Mouse (Mus musculus): ENCODE measurements around the gene Unc5c. TPM values are rescaled to one million over a fixed set of nuclear protein-coding genes. Genes with fewer than 3 reads are reported as not detected.

Unc5c gene
- total RNA-seq, 2 experiments from 2014 or later = 0.08 to 0.22 TPM

GRCm38 (mm10) chr3:141660065-141661062, 195.3 kb downstream of the Unc5c start:
- intact Hi-C loops (cut with DNase I; ENCODE audit: low total_unique reads) = no loop called here
- no peak for DNase-seq

GRCm38 (mm10) chr3:141689113-141689512, 224.1 kb downstream of the Unc5c start:
- intact Hi-C loops (cut with DNase I; ENCODE audit: low total_unique reads) = no loop called here
- DNase-seq = no peak

GRCm38 (mm10) chr3:141690676-141691075, 225.7 kb downstream of the Unc5c start:
- DNase-seq = no peak
- intact Hi-C loops (cut with DNase I; ENCODE audit: low total_unique reads) = no loop called here

- no peak for DNase-seq
- intact Hi-C loops (cut with DNase I; ENCODE audit: low total_unique reads) = no loop called here
Measured at GRCm38 (mm10) chr3:141691418-141691817, 226.4 kb downstream of the Unc5c start.

- no peak for DNase-seq
- intact Hi-C loops (cut with DNase I; ENCODE audit: low total_unique reads) = no loop called here
Measured at GRCm38 (mm10) chr3:141691846-141692245, 226.8 kb downstream of the Unc5c start.

- intact Hi-C loops (cut with DNase I; ENCODE audit: low total_unique reads) = no loop called here
- no peak for DNase-seq
Measured at GRCm38 (mm10) chr3:141699177-141699576, 234.2 kb downstream of the Unc5c start.

- DNase-seq = no peak
- intact Hi-C loops (cut with DNase I; ENCODE audit: low total_unique reads) = no loop called here
Measured at GRCm38 (mm10) chr3:141701381-141701909, 236.4 kb downstream of the Unc5c start.

- intact Hi-C loops (cut with DNase I; ENCODE audit: low total_unique reads) = no loop called here
- no peak for DNase-seq
Measured at GRCm38 (mm10) chr3:141711601-141712000, 246.6 kb downstream of the Unc5c start.

- intact Hi-C loops (cut with DNase I; ENCODE audit: low total_unique reads) = no loop called here
- no peak for DNase-seq
Measured at GRCm38 (mm10) chr3:141716371-141716770, 251.4 kb downstream of the Unc5c start.

- DNase-seq = no peak
- intact Hi-C loops (cut with DNase I; ENCODE audit: low total_unique reads) = no loop called here
Measured at GRCm38 (mm10) chr3:141719050-141719449, 254.0 kb downstream of the Unc5c start.

GRCm38 (mm10) chr3:141724499-141724898, 259.5 kb downstream of the Unc5c start:
- intact Hi-C loops (cut with DNase I; ENCODE audit: low total_unique reads) = no loop called here

GRCm38 (mm10) chr3:141725432-141725831, 260.4 kb downstream of the Unc5c start:
- DNase-seq = no peak
- intact Hi-C loops (cut with DNase I; ENCODE audit: low total_unique reads) = no loop called here

More at GRCm38 (mm10) chr3:141724499-141724898, 259.5 kb downstream of the Unc5c start:
- DNase-seq = no peak

- intact Hi-C loops (cut with DNase I; ENCODE audit: low total_unique reads) = no loop called here
- no peak for DNase-seq
Measured at GRCm38 (mm10) chr3:141733844-141734243, 268.8 kb downstream of the Unc5c start.

GRCm38 (mm10) chr3:141735285-141735684, 270.3 kb downstream of the Unc5c start:
- intact Hi-C loops (cut with DNase I; ENCODE audit: low total_unique reads) = no loop called here
- no peak for DNase-seq

- no peak for DNase-seq
- intact Hi-C loops (cut with DNase I; ENCODE audit: low total_unique reads) = no loop called here
Measured at GRCm38 (mm10) chr3:141745322-141745721, 280.3 kb downstream of the Unc5c start.

- DNase-seq = no peak
- intact Hi-C loops (cut with DNase I; ENCODE audit: low total_unique reads) = no loop called here
Measured at GRCm38 (mm10) chr3:141748694-141749381, 283.8 kb downstream of the Unc5c start.

GRCm38 (mm10) chr3:141752172-141752571, 287.2 kb downstream of the Unc5c start:
- intact Hi-C loops (cut with DNase I; ENCODE audit: low total_unique reads) = no loop called here
- DNase-seq = no peak

GRCm38 (mm10) chr3:141757259-141757658, 292.2 kb downstream of the Unc5c start:
- intact Hi-C loops (cut with DNase I; ENCODE audit: low total_unique reads) = no loop called here
- DNase-seq = no peak

- DNase-seq = no peak
- intact Hi-C loops (cut with DNase I; ENCODE audit: low total_unique reads) = no loop called here
Measured at GRCm38 (mm10) chr3:141778411-141778919, 313.4 kb downstream of the Unc5c start.

GRCm38 (mm10) chr3:141779186-141779585, 314.2 kb downstream of the Unc5c start:
- intact Hi-C loops (cut with DNase I; ENCODE audit: low total_unique reads) = no loop called here
- DNase-seq = no peak
